Mouse (Mus musculus) heart, postnatal 36 days (tissue): ENCODE results near the gene Snx22. TPM values are rescaled to one million over a fixed set of nuclear protein-coding genes. Genes with fewer than 3 reads are reported as not detected.

Experiments
- DNase-seq, 2 experiments: peaks; one replicate each; pipeline ENCODE4 v3.0.0; 2021 to 2022
- intact Hi-C: fragments of 180-260 bp; cut with DNase I; formaldehyde crosslinking; loops from one replicate; pipeline ENCODE4 v1.15.1; 2025
- total RNA-seq, 2 experiments: library from RNA; stranded (reverse); gene quantifications; 2 replicates each; pipeline ENCODE4 v1.2.3; 2021

Gene Snx22
- total RNA-seq, 2 experiments from 2014 or later = 0.57 to 0.86 TPM

- no peak for DNase-seq
- intact Hi-C loops = no loop called here
These were observed 3.2 kb upstream of the Snx22 start for GRCm38 (mm10) chr9:66072754-66073153.

GRCm38 (mm10) chr9:66070151-66070550 is 632 bp upstream of the Snx22 start:
- intact Hi-C loops = no loop called here
- DNase-seq = no peak

GRCm38 (mm10) chr9:66068971-66069391 is 538 bp downstream of the Snx22 start:
- DNase-seq = peak; percentile 19 to 25
- intact Hi-C loops = no loop called here

GRCm38 (mm10) chr9:66068056-66068455 is 1.5 kb downstream of the Snx22 start:
- intact Hi-C loops = no loop called here

GRCm38 (mm10) chr9:66067542-66067941 is 2.0 kb downstream of the Snx22 start:
- intact Hi-C loops = no loop called here
- peak; percentile 33 to 34 for DNase-seq

More at GRCm38 (mm10) chr9:66068056-66068455, 1.5 kb downstream of the Snx22 start:
- no peak for DNase-seq

- intact Hi-C loops = no loop called here
- no peak for DNase-seq
These were observed 2.7 kb downstream of the Snx22 start for GRCm38 (mm10) chr9:66066791-66067190.

- intact Hi-C loops = loop anchor here (5.0 kb wide), 1 partner anchor 157 kb away; the partner anchor contains the start of genes Csnk1g1 and Trip4
- no peak for DNase-seq
These were observed 5.2 kb downstream of the Snx22 start for GRCm38 (mm10) chr9:66064316-66064715.

- no peak for DNase-seq
- intact Hi-C loops = loop anchor here (5.0 kb wide), 1 partner anchor 156 kb away; the partner anchor contains the start of genes Csnk1g1 and Trip4
These were observed 6.1 kb downstream of the Snx22 start for GRCm38 (mm10) chr9:66063446-66063845.

GRCm38 (mm10) chr9:66061656-66062055 is 7.9 kb downstream of the Snx22 start:
- no peak for DNase-seq

GRCm38 (mm10) chr9:66060986-66061385 is 8.5 kb downstream of the Snx22 start:
- intact Hi-C loops = loop anchor here (2.0 to 5.0 kb wide), 2 partner anchors 64 to 154 kb away; partner anchors contain the start of genes Csnk1g1 and Trip4
- no peak for DNase-seq

More at GRCm38 (mm10) chr9:66061656-66062055, 7.9 kb downstream of the Snx22 start:
- intact Hi-C loops = loop anchor here (2.0 to 5.0 kb wide), 2 partner anchors 63 to 154 kb away; partner anchors contain the start of genes Csnk1g1 and Trip4

- no peak for DNase-seq
- intact Hi-C loops = loop anchor here (2.0 to 5.0 kb wide), 2 partner anchors 65 to 153 kb away; partner anchors contain the start of genes Csnk1g1 and Trip4
These were observed 9.2 kb downstream of the Snx22 start for GRCm38 (mm10) chr9:66060308-66060647.

- intact Hi-C loops = loop anchor here (2.0 to 5.0 kb wide), 2 partner anchors 65 to 152 kb away; partner anchors contain the start of genes Csnk1g1 and Trip4
- peak; percentile 96 for DNase-seq
These were observed 9.8 kb downstream of the Snx22 start, which contains the start of gene Ppib for GRCm38 (mm10) chr9:66059583-66060307. Gene Ppib (plus strand): TSS chr9:66060222.

GRCm38 (mm10) chr9:66053620-66054019 is 15.9 kb downstream of the Snx22 start:
- no peak for DNase-seq
- intact Hi-C loops = no loop called here

GRCm38 (mm10) chr9:66052731-66053130 is 16.8 kb downstream of the Snx22 start:
- intact Hi-C loops = no loop called here
- DNase-seq = no peak

- intact Hi-C loops = no loop called here
- DNase-seq = no peak
These were observed 18.0 kb downstream of the Snx22 start for GRCm38 (mm10) chr9:66051493-66051892.

- intact Hi-C loops = no loop called here
- no peak for DNase-seq
These were observed 19.5 kb downstream of the Snx22 start for GRCm38 (mm10) chr9:66049931-66050601.

- intact Hi-C loops = no loop called here
These were observed 26.3 kb downstream of the Snx22 start for GRCm38 (mm10) chr9:66043241-66043640.

GRCm38 (mm10) chr9:66042331-66042730 is 27.2 kb downstream of the Snx22 start:
- intact Hi-C loops = no loop called here
- DNase-seq = no peak

More at GRCm38 (mm10) chr9:66043241-66043640, 26.3 kb downstream of the Snx22 start:
- no peak for DNase-seq

GRCm38 (mm10) chr9:66040801-66041200 is 28.7 kb downstream of the Snx22 start:
- intact Hi-C loops = no loop called here
- no peak for DNase-seq

- intact Hi-C loops = no loop called here
- DNase-seq = no peak
These were observed 30.2 kb downstream of the Snx22 start for GRCm38 (mm10) chr9:66039290-66039689.

- no peak for DNase-seq
- intact Hi-C loops = no loop called here
These were observed 30.9 kb downstream of the Snx22 start for GRCm38 (mm10) chr9:66038581-66038980.
